Mouse (Mus musculus) gastrocnemius, adult 2 months (tissue): ENCODE measurements around the gene Armh3. TPM values are rescaled to one million over a fixed set of nuclear protein-coding genes. Genes with fewer than 3 reads are reported as not detected.
A peak's percentile ranks its signal among the peaks of the same experiment; 100 is the strongest.

Source experiments
- DNase-seq: peaks from one replicate; pipeline ENCODE4 v3.0.0; 2022
- H3K27ac ChIP-seq: fragments of 200-600 bp; 2 replicates; pipeline ENCODE4 v1.8.1; 2022; ENCODE audit warnings: mild to moderate bottlenecking
- H3K4me3 ChIP-seq: fragments of 200-600 bp; 2 replicates; pipeline ENCODE4 v1.8.1; 2022; ENCODE audit warnings: mild to moderate bottlenecking, moderate library complexity
- CTCF ChIP-seq: fragments of 200-600 bp; IDR thresholded peaks from 2 replicates; pipeline ENCODE4 v1.8.1; 2022; ENCODE audit warnings: antibody characterized with exemption, mild to moderate bottlenecking, moderate library complexity
- intact Hi-C: fragments of 180-260 bp; cut with DNase I; formaldehyde crosslinking; loops from one replicate; pipeline ENCODE4 v1.15.1; 2025
- total RNA-seq, 2 experiments: library from RNA; stranded (reverse); gene quantifications; 2 replicates each; pipeline ENCODE4 v1.2.3; 2021

The Armh3 gene
- total RNA-seq, 2 experiments from 2014 or later, result 13.6 to 14.7 TPM

GRCm38 (mm10) chr19:45796879-45797278, 201.4 kb downstream of the Armh3 start:
- TF ChIP-seq CTCF, result no peak
- Histone ChIP-seq H3K4me3 (no peak overlapping the region), H3K27ac (no peak overlapping the region)
- no peak for DNase-seq
- intact Hi-C loops, result no loop called here

GRCm38 (mm10) chr19:45796061-45796556, 202.2 kb downstream of the Armh3 start:
- Histone ChIP-seq H3K4me3 (peak overlapping the region; percentile 35; the same call in 1 of the 2 replicates), H3K27ac (no peak overlapping the region)
- peak; percentile 44 for DNase-seq
- intact Hi-C loops, result no loop called here
- no peak for TF ChIP-seq CTCF

- Histone ChIP-seq H3K4me3 (peak overlapping the region; percentile 35; the same call in 1 of the 2 replicates), H3K27ac (no peak overlapping the region)
- DNase-seq, result no peak
- intact Hi-C loops, result no loop called here
- TF ChIP-seq CTCF, result no peak
Measured at GRCm38 (mm10) chr19:45795406-45795944, 202.8 kb downstream of the Armh3 start.

GRCm38 (mm10) chr19:45794718-45795117, 203.6 kb downstream of the Armh3 start:
- TF ChIP-seq CTCF, result no peak
- no peak overlapping the region for H3K4me3 ChIP-seq
- no peak overlapping the region for H3K27ac ChIP-seq
- no peak for DNase-seq
- intact Hi-C loops, result no loop called here

GRCm38 (mm10) chr19:45792404-45792803, 205.9 kb downstream of the Armh3 start:
- DNase-seq, result no peak
- no peak for TF ChIP-seq CTCF
- Histone ChIP-seq H3K4me3 (no peak overlapping the region), H3K27ac (no peak overlapping the region)
- intact Hi-C loops, result no loop called here

GRCm38 (mm10) chr19:45789888-45790874, 208.1 kb downstream of the Armh3 start:
- DNase-seq, result peak; percentile 3
- intact Hi-C loops, result no loop called here
- Histone ChIP-seq H3K27ac (no peak overlapping the region), H3K4me3 (no peak overlapping the region)
- no peak for TF ChIP-seq CTCF

- Histone ChIP-seq H3K4me3 (no peak overlapping the region), H3K27ac (no peak overlapping the region)
- intact Hi-C loops, result no loop called here
- DNase-seq, result no peak
- no peak for TF ChIP-seq CTCF
Measured at GRCm38 (mm10) chr19:45789365-45789764, 208.9 kb downstream of the Armh3 start.

- Histone ChIP-seq H3K27ac (no peak overlapping the region), H3K4me3 (no peak overlapping the region)
- intact Hi-C loops, result no loop called here
- TF ChIP-seq CTCF, result no peak
- DNase-seq, result no peak
Measured at GRCm38 (mm10) chr19:45788337-45788736, 210.0 kb downstream of the Armh3 start.

GRCm38 (mm10) chr19:45787450-45787849, 210.8 kb downstream of the Armh3 start:
- Histone ChIP-seq H3K27ac (no peak overlapping the region), H3K4me3 (no peak overlapping the region)
- DNase-seq, result no peak
- intact Hi-C loops, result no loop called here
- no peak for TF ChIP-seq CTCF

GRCm38 (mm10) chr19:45785470-45785869, 212.8 kb downstream of the Armh3 start:
- intact Hi-C loops, result no loop called here

GRCm38 (mm10) chr19:45783933-45784576, 214.2 kb downstream of the Armh3 start:
- no peak for TF ChIP-seq CTCF
- peak; percentile 38 for DNase-seq
- intact Hi-C loops, result no loop called here
- Histone ChIP-seq H3K27ac (peak overlapping the region; percentile 99), H3K4me3 (peak overlapping the region; percentile 99)

More at GRCm38 (mm10) chr19:45785470-45785869, 212.8 kb downstream of the Armh3 start:
- DNase-seq, result no peak
- TF ChIP-seq CTCF, result no peak
- Histone ChIP-seq H3K27ac (no peak overlapping the region), H3K4me3 (no peak overlapping the region)

- no peak for TF ChIP-seq CTCF
- intact Hi-C loops, result no loop called here
- DNase-seq, result peak; percentile 99
- peak within 1 kb of the TSS; percentile 99 for H3K4me3 ChIP-seq
- peak within 1 kb of the TSS; percentile 99 for H3K27ac ChIP-seq
Measured at GRCm38 (mm10) chr19:45783181-45783932, 214.9 kb downstream of the Armh3 start, which contains the start of gene Mgea5. Mgea5 (minus strand) TSS chr19:45783837.
